Mouse (Mus musculus) heart, postnatal 0 days (tissue): ENCODE measurements around the gene Tet2.

Experiments
- CTCF ChIP-seq: IDR thresholded peaks from 2 replicates; pipeline ENCODE4 v1.5.1; 2016; ENCODE audit warnings: antibody characterized with exemption, control low read depth, low read depth
- EP300 ChIP-seq: IDR thresholded peaks from 2 replicates; pipeline ENCODE4 v1.6.1; 2016; ENCODE audit warnings: antibody characterized with exemption, low read depth

GRCm38 (mm10) chr3:133548613-133549012 lies 3.7 kb upstream of the Tet2 start:
- TF ChIP-seq CTCF, result no peak
- no peak for TF ChIP-seq EP300
